Mouse (Mus musculus) limb, embryonic 14.5 days (tissue): Measurements from ENCODE around the gene Mc3r. TPM values are rescaled to one million over a fixed set of nuclear protein-coding genes. Genes with fewer than 3 reads are reported as not detected.

Experiments
- ATAC-seq: fragments of 200-750 bp; cut with Nextera tagmentation; 2 replicates; pipeline ENCODE4 v1.8.0; 2017; ENCODE audit warnings: low read depth, moderate number of reproducible peaks, moderate TSS enrichment; ENCODE audit not compliant: low FRiP score
- DNase-seq: peaks from one replicate; pipeline ENCODE4 v3.0.0-alpha.2; 2015; ENCODE audit warnings: low spot score
- H3K27ac ChIP-seq: fragments of 300-500 bp; sonication (generic); replicated peaks from 2 replicates; pipeline ENCODE4 v1.5.1; 2014; ENCODE audit warnings: low read depth, mild to moderate bottlenecking, low read length, moderate library complexity, mixed read lengths
- H3K27me3 ChIP-seq: fragments of 300-500 bp; sonication (generic); 2 replicates; pipeline ENCODE4 v1.6.1; 2014; ENCODE audit warnings: low read length, mixed read lengths; ENCODE audit not compliant: control insufficient read depth, insufficient read depth
- H3K36me3 ChIP-seq: fragments of 300-500 bp; sonication (generic); 2 replicates; pipeline ENCODE4 v1.6.1; 2014; ENCODE audit warnings: mild to moderate bottlenecking, low read length, moderate library complexity, mixed read lengths; ENCODE audit not compliant: control insufficient read depth, insufficient read depth
- H3K4me1 ChIP-seq: fragments of 300-500 bp; sonication (generic); 2 replicates; pipeline ENCODE4 v1.6.1; 2014; ENCODE audit warnings: antibody characterized with exemption, low read length, mixed read lengths; ENCODE audit not compliant: control insufficient read depth, insufficient read depth
- H3K4me2 ChIP-seq: fragments of 300-500 bp; sonication (generic); replicated peaks from 2 replicates; pipeline ENCODE4 v1.6.1; 2014; ENCODE audit warnings: low read depth, mild to moderate bottlenecking, low read length, moderate library complexity; ENCODE audit not compliant: severe bottlenecking
- H3K4me3 ChIP-seq: fragments of 300-500 bp; sonication (generic); replicated peaks from 2 replicates; pipeline ENCODE4 v1.5.1; 2014; ENCODE audit warnings: low read length
- H3K9ac ChIP-seq: fragments of 300-500 bp; sonication (generic); 2 replicates; pipeline ENCODE4 v1.6.1; 2014; ENCODE audit warnings: mild to moderate bottlenecking, low read depth, low read length, moderate library complexity; ENCODE audit not compliant: severe bottlenecking
- H3K9me3 ChIP-seq: fragments of 300-500 bp; sonication (generic); 2 replicates; pipeline ENCODE4 v1.6.1; 2016; ENCODE audit warnings: low read length; ENCODE audit not compliant: control insufficient read depth
- POLR2A ChIP-seq: fragments of 200-500 bp; IDR thresholded peaks from 2 replicates; pipeline ENCODE4 v1.8.0; 2012; ENCODE audit warnings: inconsistent platforms, mild to moderate bottlenecking, moderate library complexity, borderline replicate concordance; ENCODE audit not compliant: insufficient read depth, insufficient read length; ENCODE audit errors: extremely low read depth
- WGBS: fragments of 180-500 bp; shearing (Covaris S2); extraction: QIAGEN DNeasy Blood & Tissue Kit; methylation state at CpG from one replicate; pipeline ENCODE4 v1.1.7; 2014; 5-methylcytosine and 5-hydroxymethylcytosine counted together
- polyA plus RNA-seq, 2 experiments: library from polyadenylated mRNA; depleted of rRNA in 1 of 2; stranded (reverse) in 1 of 2; unstranded in 1 of 2; fragments of >200 nt; fragmentation: Nextera tagmentation in 1 of 2; extraction: Ambion mirVana in 1 of 2; gene quantifications; 2 replicates each; pipeline versions ENCODE4 v1.2.1 to v1.2.3; 2012 to 2014

Mc3r gene
- polyA plus RNA-seq, 2 experiments, result 0.18 TPM; not detected in 1

DNA sequence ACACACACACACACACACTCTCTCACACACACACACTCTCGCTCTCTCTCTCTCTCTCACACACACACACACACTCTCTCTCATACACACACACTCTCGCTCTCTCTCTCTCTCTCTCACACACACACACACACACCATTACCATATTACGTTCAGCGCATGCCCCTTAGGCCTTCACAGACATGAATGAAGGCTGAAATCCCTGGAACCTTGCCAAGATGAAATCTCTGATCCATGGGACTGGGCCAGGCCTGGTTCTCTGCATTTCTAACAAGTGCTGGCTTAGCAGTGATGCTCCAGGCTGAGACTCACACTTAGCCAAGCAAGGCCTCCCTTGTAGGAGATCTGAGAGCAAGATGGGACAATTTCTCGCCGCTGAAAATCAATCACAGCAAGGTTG is 8.1 kb downstream of the Mc3r start:
- TF ChIP-seq POLR2A, result no peak
- H3K27ac ChIP-seq, result no peak overlapping the region
- H3K4me1 ChIP-seq, result no peaks in the 10 kb centered on the region
- 78% methylated on average over 6 of the region's 6 CpGs for WGBS
- DNase-seq (no peak), ATAC-seq (no peak)
- no peaks in the 10 kb centered on the region for H3K27me3 ChIP-seq
- H3K36me3 ChIP-seq, result no peaks in the 10 kb centered on the region
- H3K4me3 ChIP-seq, result no peak overlapping the region
- H3K9me3 ChIP-seq, result no peaks in the 10 kb centered on the region
- H3K4me2 ChIP-seq, result no peak overlapping the region
- no peak overlapping the region for H3K9ac ChIP-seq

DNA sequence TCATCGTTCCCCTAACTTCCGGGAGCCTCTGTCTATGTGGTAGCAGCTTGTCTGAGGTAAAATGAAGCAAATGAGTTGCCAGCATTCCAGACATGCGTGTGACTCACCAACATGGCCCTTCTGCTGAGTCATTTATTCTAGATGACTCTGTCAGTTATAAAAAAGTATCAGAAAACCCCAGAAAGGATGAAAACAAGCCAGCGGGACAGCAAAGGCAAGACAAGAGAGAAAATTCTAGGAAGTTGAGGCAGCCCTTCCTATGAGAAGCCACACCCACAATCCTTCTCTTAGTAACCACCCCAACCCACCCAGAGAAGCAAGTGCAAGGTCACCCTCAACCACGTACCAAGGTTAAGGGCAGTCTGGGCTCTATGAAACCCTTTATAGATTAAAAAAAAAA is 8.7 kb downstream of the Mc3r start:
- no peak overlapping the region for H3K27ac ChIP-seq
- no peak for ATAC-seq

DNA sequence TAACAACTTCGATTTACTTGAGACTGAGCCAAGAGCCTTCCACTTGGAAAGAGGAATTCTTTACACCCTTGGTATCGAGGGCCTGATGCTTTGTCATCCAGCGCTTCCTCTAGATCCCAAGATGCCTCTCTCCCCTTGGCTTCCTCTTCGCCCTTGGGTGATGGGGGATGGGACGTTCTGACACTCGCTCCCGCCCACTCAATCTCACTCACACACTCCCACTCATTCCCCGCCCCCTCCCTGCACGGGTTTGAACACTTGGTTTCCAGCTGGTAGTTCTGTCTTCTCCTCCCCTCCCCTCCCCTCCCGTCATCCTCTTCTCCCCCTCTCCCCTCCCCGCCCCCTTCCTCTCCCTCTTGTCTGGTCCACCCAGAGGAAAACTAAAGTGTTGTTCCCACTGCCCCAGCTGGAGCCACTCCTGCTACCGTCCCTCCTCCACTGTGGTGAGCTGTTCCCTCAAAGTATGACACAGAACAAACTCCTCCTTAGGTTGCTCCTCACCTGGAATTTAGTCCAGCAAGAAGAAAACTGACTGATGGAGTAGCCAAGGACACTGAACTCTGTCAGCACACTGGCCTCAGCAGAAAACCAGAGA is 9.3 kb downstream of the Mc3r start:
- no peak for ATAC-seq
- Histone ChIP-seq H3K27me3 (no peaks in the 10 kb centered on the region), H3K9ac (no peak overlapping the region), H3K36me3 (no peaks in the 10 kb centered on the region), H3K27ac (no peak overlapping the region), H3K4me1 (no peaks in the 10 kb centered on the region), H3K4me3 (no peak overlapping the region), H3K9me3 (no peaks in the 10 kb centered on the region), H3K4me2 (no peak overlapping the region)
- no peak for TF ChIP-seq POLR2A
- DNase-seq, result no peak
- WGBS, result 30% methylated on average over 12 of the region's 12 CpGs

More for the DNA sequence above, 8.7 kb downstream of the Mc3r start:
- DNase-seq, result no peak
- no peak for TF ChIP-seq POLR2A
- Histone ChIP-seq H3K4me1 (no peaks in the 10 kb centered on the region), H3K9me3 (no peaks in the 10 kb centered on the region), H3K4me2 (no peak overlapping the region), H3K9ac (no peak overlapping the region), H3K36me3 (no peaks in the 10 kb centered on the region), H3K27me3 (no peaks in the 10 kb centered on the region), H3K4me3 (no peak overlapping the region)
- 81% methylated on average over 5 of the region's 5 CpGs for WGBS

DNA sequence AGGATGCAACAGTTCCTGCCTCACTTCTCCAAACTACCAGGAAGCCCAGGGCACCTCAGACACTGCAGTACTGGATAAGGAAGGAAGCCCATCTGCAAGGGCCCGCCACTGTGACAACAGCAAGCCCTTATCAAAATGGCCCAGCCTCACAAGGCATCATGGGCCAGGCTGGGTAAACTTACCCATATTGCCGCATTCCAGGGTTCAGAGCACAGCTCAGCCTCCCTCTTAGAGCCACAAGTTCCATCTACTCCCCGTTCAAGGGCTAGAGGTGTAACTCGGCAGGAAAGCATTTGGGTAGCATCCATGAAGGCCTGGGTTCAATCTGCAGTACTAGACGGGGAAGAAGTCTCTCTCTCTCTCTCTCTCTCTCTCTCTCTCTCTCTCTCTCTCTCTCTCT is 11.8 kb downstream of the Mc3r start:
- Histone ChIP-seq H3K36me3 (no peaks in the 10 kb centered on the region), H3K27ac (no peak overlapping the region), H3K4me1 (no peaks in the 10 kb centered on the region), H3K4me3 (no peak overlapping the region), H3K4me2 (no peak overlapping the region), H3K9me3 (no peaks in the 10 kb centered on the region), H3K27me3 (no peaks in the 10 kb centered on the region), H3K9ac (no peak overlapping the region)
- no peak for TF ChIP-seq POLR2A
- ATAC-seq (no peak), DNase-seq (no peak)
- WGBS, result 67% methylated on average over 5 of the region's 5 CpGs

DNA sequence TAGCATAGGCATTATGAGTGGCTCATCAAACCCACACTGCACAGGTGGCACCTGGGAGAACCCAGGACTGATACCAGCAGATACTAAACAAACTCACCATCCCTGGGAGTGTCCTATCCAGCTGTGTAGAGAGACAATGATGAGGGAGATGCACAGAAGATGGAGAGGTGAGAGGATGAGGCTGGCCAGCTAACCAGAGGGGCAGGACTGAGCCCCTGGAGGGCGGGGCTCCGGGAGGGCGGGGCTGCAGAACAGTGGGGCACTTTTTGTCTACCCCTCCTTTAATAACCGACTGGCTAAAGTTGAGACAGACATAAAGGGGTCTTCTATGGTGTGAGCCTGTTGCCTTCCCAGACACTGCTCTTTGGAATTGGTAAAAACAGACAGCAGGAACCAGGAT is 13.1 kb downstream of the Mc3r start:
- no peaks in the 10 kb centered on the region for H3K36me3 ChIP-seq
- ATAC-seq (no peak), DNase-seq (no peak)
- H3K27ac ChIP-seq, result no peak overlapping the region
- H3K4me2 ChIP-seq, result no peak overlapping the region
- no peaks in the 10 kb centered on the region for H3K4me1 ChIP-seq
- 82% methylated on average over 4 of the region's 4 CpGs for WGBS
- no peaks in the 10 kb centered on the region for H3K9me3 ChIP-seq
- H3K27me3 ChIP-seq, result no peaks in the 10 kb centered on the region
- no peak overlapping the region for H3K9ac ChIP-seq
- H3K4me3 ChIP-seq, result no peak overlapping the region
- TF ChIP-seq POLR2A, result no peak

DNA sequence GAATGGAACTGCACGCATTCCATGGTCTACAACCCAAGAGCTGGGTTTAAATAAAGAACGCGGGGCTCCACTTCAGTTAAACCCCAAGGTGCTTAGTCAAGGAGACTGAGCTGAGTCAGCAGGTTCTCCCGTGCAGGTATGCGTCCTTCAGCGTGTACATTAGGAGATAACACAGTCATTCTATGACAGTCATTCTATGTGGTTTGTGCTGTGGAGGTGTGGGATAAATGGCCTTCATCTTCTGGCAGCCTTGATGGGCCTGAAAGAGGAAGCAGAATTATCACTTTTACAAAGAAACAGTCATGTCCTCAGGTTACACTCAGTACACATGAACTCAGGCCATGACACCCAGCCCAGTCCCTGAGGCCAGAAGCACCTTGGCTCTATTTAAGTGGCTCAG is 14.9 kb downstream of the Mc3r start:
- H3K9ac ChIP-seq, result no peak overlapping the region
- H3K27ac ChIP-seq, result no peak overlapping the region
- no peaks in the 10 kb centered on the region for H3K9me3 ChIP-seq
- TF ChIP-seq POLR2A, result no peak
- no peaks in the 10 kb centered on the region for H3K27me3 ChIP-seq
- H3K4me2 ChIP-seq, result no peak overlapping the region
- H3K4me3 ChIP-seq, result no peak overlapping the region
- ATAC-seq (no peak), DNase-seq (no peak)
- H3K4me1 ChIP-seq, result no peaks in the 10 kb centered on the region
- whole genome bisulfite sequencing, result 85% methylated on average over 6 of the region's 6 CpGs
- H3K36me3 ChIP-seq, result no peaks in the 10 kb centered on the region
